Mouse (Mus musculus) right cerebral cortex, postnatal 25 days (tissue): Measurements from ENCODE around the gene Ccz1.
A peak's percentile ranks its signal among the peaks of the same experiment; 100 is the strongest.
"Not testable (repeated sequence)": the region's sequence is repeated elsewhere in the genome, so short reads cannot be mapped to it uniquely, and the experiment has no call there.

Source experiments
- DNase-seq: peaks from one replicate; pipeline ENCODE4 v3.0.0; 2022

Gene Ccz1

GRCm38 (mm10) chr5:144014551-144015311 lies at the start of gene Ccz1:
Gene Ccz1 (minus strand): TSS chr5:144014877.
- peak; percentile 79 for DNase-seq

GRCm38 (mm10) chr5:144064093-144064492 lies 49.4 kb upstream of the Ccz1 start:
- DNase-seq, result no peak

GRCm38 (mm10) chr5:144054340-144054739 lies 39.7 kb upstream of the Ccz1 start:
- DNase-seq, result no peak

- DNase-seq, result no peak
Observed at GRCm38 (mm10) chr5:144053450-144053849, 38.8 kb upstream of the Ccz1 start.

GRCm38 (mm10) chr5:144051268-144051667 lies 36.6 kb upstream of the Ccz1 start:
- DNase-seq, result no peak

GRCm38 (mm10) chr5:144049881-144050280 lies 35.2 kb upstream of the Ccz1 start:
- DNase-seq, result no peak

GRCm38 (mm10) chr5:144047324-144047723 lies 32.6 kb upstream of the Ccz1 start:
- DNase-seq, result peak; percentile 65

GRCm38 (mm10) chr5:144043166-144043565 lies 28.5 kb upstream of the Ccz1 start:
- no peak for DNase-seq

GRCm38 (mm10) chr5:144040720-144041364 lies 26.2 kb upstream of the Ccz1 start:
- peak; percentile 62 for DNase-seq

- DNase-seq, result no peak
Observed at GRCm38 (mm10) chr5:144039886-144040285, 25.2 kb upstream of the Ccz1 start.

- no peak for DNase-seq
Observed at GRCm38 (mm10) chr5:144039156-144039675, 24.5 kb upstream of the Ccz1 start.

GRCm38 (mm10) chr5:144036952-144037351 lies 22.3 kb upstream of the Ccz1 start:
- DNase-seq, result peak; percentile 55

- peak; percentile 27 for DNase-seq
Observed at GRCm38 (mm10) chr5:144034567-144034966, 19.9 kb upstream of the Ccz1 start.

- no peak for DNase-seq
Observed at GRCm38 (mm10) chr5:144032491-144032890, 17.8 kb upstream of the Ccz1 start.

GRCm38 (mm10) chr5:144026620-144027263 lies 12.1 kb upstream of the Ccz1 start, which contains the start of gene Ocm:
Gene Ocm (minus strand): TSS chr5:144026670.
- no peak for DNase-seq

GRCm38 (mm10) chr5:144015845-144016244 lies 1.2 kb upstream of the Ccz1 start:
- no peak for DNase-seq

GRCm38 (mm10) chr5:144015312-144015650 lies 604 bp upstream of the Ccz1 start:
- DNase-seq, result no peak

GRCm38 (mm10) chr5:144013366-144014134 lies 1.1 kb downstream of the Ccz1 start:
- DNase-seq, result not testable (repeated sequence)

GRCm38 (mm10) chr5:144002461-144003192 lies 12.1 kb downstream of the Ccz1 start:
- DNase-seq, result no peak

GRCm38 (mm10) chr5:143999409-143999808 lies 15.3 kb downstream of the Ccz1 start:
- no peak for DNase-seq

GRCm38 (mm10) chr5:143994632-143995365 lies 19.9 kb downstream of the Ccz1 start:
- DNase-seq, result no peak
